Comparison of ENCODE assay signal across 15 mouse cellular contexts in genomic region chr3:82407432-82407831, GRCm38 (mm10). TPM values are rescaled to one million over a fixed set of nuclear protein-coding genes. Genes with fewer than 3 reads are reported as not detected.
DNase-seq lines count a peak whose midpoint lies in the region; ATAC-seq and TF ChIP-seq lines count a peak whose summit lies in the region.
"Had no signal": no experiment of that assay in that cellular context is flagged by ENCODE, and none has a peak within 500 bp of the region (broad histone marks: within the 10 kb centered on the region; RNA-seq: fewer than 3 reads in every experiment).

No protein-coding gene starts in this region.

- no peak overlapping the region for H3K27ac ChIP-seq in embryonic facial prominence, embryonic 14.5 days (replicated peaks; ENCODE audit: low read depth, low read length)
- no peak overlapping the region for H3K27ac ChIP-seq in embryonic facial prominence, embryonic 10.5 days (replicated peaks)
- peak overlapping the region; percentile 91 for H3K27ac ChIP-seq in layer of hippocampus, adult 2 months
- H3K27ac ChIP-seq in gastrocnemius, adult 2 months: no peak overlapping the region
- H3K27ac ChIP-seq: stomach, embryonic 15.5 days had no signal

- 57% methylated on average over 2 of the region's 2 CpGs for WGBS in embryonic facial prominence, embryonic 14.5 days
- WGBS in embryonic facial prominence, embryonic 10.5 days: 66% methylated on average over 2 of the region's 2 CpGs

- intact Hi-C loops in gastrocnemius, adult 2 months (cut with DNase I): no loop called here
- intact Hi-C loops in heart, postnatal 14 days (cut with DNase I): no loop called here

- DNase-seq in embryonic facial prominence, embryonic 14.5 days (ENCODE audit: low spot score): peak; percentile 14
- no peak for DNase-seq in embryonic facial prominence, embryonic 10.5 days (ENCODE audit: low spot score)
- peak; percentile 35 to 41 for DNase-seq in layer of hippocampus, adult 2 months (ENCODE audit: low spot score in 2 of 2)
- no peak for DNase-seq in layer of hippocampus, postnatal 36 days
- DNase-seq in Patski (ENCODE audit: low read depth, low spot score): no peak
- peak; percentile 31 to 40 for DNase-seq in cerebellum, postnatal 36 days
- DNase-seq in gastrocnemius, adult 2 months: no peak
- DNase-seq in heart, postnatal 14 days: no peak
- DNase-seq: gastrocnemius, postnatal 25 days; heart, postnatal 10 days; kidney, postnatal 25 days; liver had no signal

- H3K4me2 ChIP-seq in embryonic facial prominence, embryonic 14.5 days (ENCODE audit: low read depth, low read length): no peak overlapping the region
- H3K4me2 ChIP-seq: stomach, embryonic 15.5 days had no signal

- in situ Hi-C loops in Patski (cut with MboI; ENCODE audit: low pct_unique_long_range_greater_than_20kb): loop anchor here (5.0 kb wide), 1 partner anchor 315 kb away; no protein-coding TSS in a partner anchor

- no peaks in the 10 kb centered on the region for H3K27me3 ChIP-seq in embryonic facial prominence, embryonic 14.5 days (replicated peaks; ENCODE audit: control insufficient read depth, insufficient read depth, low read length)
- H3K27me3 ChIP-seq in embryonic facial prominence, embryonic 10.5 days (replicated peaks; ENCODE audit: low read depth, poor library complexity, severe bottlenecking): no peaks in the 10 kb centered on the region
- H3K27me3 ChIP-seq in Patski: peaks cover 27% of the 10 kb centered on the region
- H3K27me3 ChIP-seq: megakaryocyte, embryonic 14.5 days; stomach, embryonic 15.5 days had no signal

- CTCF ChIA-PET in Patski (lab: Charles Lee): no interaction called here

- no peak overlapping the region for H3K9ac ChIP-seq in embryonic facial prominence, embryonic 14.5 days (ENCODE audit: low read depth, low read length)
- H3K9ac ChIP-seq: stomach, embryonic 15.5 days had no signal

- no peak for ATAC-seq in embryonic facial prominence, embryonic 14.5 days (ENCODE audit: low read depth)
- no peak for ATAC-seq in Patski

- no peaks in the 10 kb centered on the region for H3K36me3 ChIP-seq in embryonic facial prominence, embryonic 14.5 days (ENCODE audit: control insufficient read depth, insufficient read depth, low read length)
- H3K36me3 ChIP-seq in embryonic facial prominence, embryonic 10.5 days (replicated peaks): no peaks in the 10 kb centered on the region
- H3K36me3 ChIP-seq: stomach, embryonic 15.5 days had no signal

- H3K4me3 ChIP-seq in embryonic facial prominence, embryonic 14.5 days (ENCODE audit: low read depth, low read length): no peak overlapping the region
- no peak overlapping the region for H3K4me3 ChIP-seq in embryonic facial prominence, embryonic 10.5 days
- H3K4me3 ChIP-seq in layer of hippocampus, adult 2 months: no peak overlapping the region
- H3K4me3 ChIP-seq in gastrocnemius, adult 2 months: no peak overlapping the region
- H3K4me3 ChIP-seq: erythroblast, embryonic 14.5 days; megakaryocyte, embryonic 14.5 days; stomach, embryonic 15.5 days had no signal

- H3K4me1 ChIP-seq in embryonic facial prominence, embryonic 14.5 days (ENCODE audit: control insufficient read depth, insufficient read depth, low read length): no peaks in the 10 kb centered on the region
- no peaks in the 10 kb centered on the region for H3K4me1 ChIP-seq in embryonic facial prominence, embryonic 10.5 days
- H3K4me1 ChIP-seq: megakaryocyte, embryonic 14.5 days; stomach, embryonic 15.5 days had no signal

- POLR2A ChIA-PET in Patski (lab: Charles Lee): no interaction called here

- peak; percentile 83 for TF ChIP-seq CTCF in layer of hippocampus, adult 2 months (conservative IDR thresholded peaks at IDR 0.05)
- TF ChIP-seq CTCF in Patski (IDR thresholded peaks at IDR 0.05): peak; percentile 61
- no peak; the same call in 1 of the 2 replicates for TF ChIP-seq CTCF in gastrocnemius, adult 2 months (IDR thresholded peaks at IDR 0.05)

- H3K9me3 ChIP-seq in embryonic facial prominence, embryonic 14.5 days (ENCODE audit: control insufficient read depth, low read length): no peaks in the 10 kb centered on the region
- H3K9me3 ChIP-seq in embryonic facial prominence, embryonic 10.5 days: no peaks in the 10 kb centered on the region
- H3K9me3 ChIP-seq: megakaryocyte, embryonic 14.5 days; stomach, embryonic 15.5 days had no signal

RNA-seq across cellular contexts. Expression of gene Map9, which starts 49.6 kb away (rescaled TPM):
- polyA plus RNA-seq in embryonic facial prominence, embryonic 14.5 days (2014; fragmentation: Nextera tagmentation; extraction: Ambion mirVana): 8.6 and 9.9 TPM in 2 replicates
- 7.1 and 8.5 TPM in 2 replicates for polyA plus RNA-seq in embryonic facial prominence, embryonic 10.5 days (2016; fragmentation: Nextera tagmentation; extraction: Ambion mirVana)
- total RNA-seq in layer of hippocampus, adult 2 months (2021): 10 to 100 TPM; 73.7 to 81.2 TPM
- 10 to 100 TPM; 74.1 to 80.9 TPM for total RNA-seq in layer of hippocampus, postnatal 36 days (2021)
- polyA plus RNA-seq in Patski (2021): 9.6 TPM
- 1 to 10 TPM; 1.8 to 2.7 TPM for total RNA-seq in gastrocnemius, adult 2 months (2021)
- 1 to 10 TPM; 1.8 TPM for total RNA-seq in heart, postnatal 14 days (2021)
- polyA plus RNA-seq: erythroblast, embryonic 14.5 days had no signal

Comparison
In these comparisons a context has a peak if more than half of its experiments do, and no peak if none do; other contexts are left out.
1. DNase-seq: peak in embryonic facial prominence, embryonic 14.5 days (single experiment), layer of hippocampus, adult 2 months (2 of 2) and cerebellum, postnatal 36 days (2 of 2); none in embryonic facial prominence, embryonic 10.5 days (single experiment), layer of hippocampus, postnatal 36 days (0 of 2), Patski (single experiment), gastrocnemius, adult 2 months (single experiment) and heart, postnatal 14 days (0 of 2).
2. RNA of gene Map9, which starts 49.6 kb away (total RNA-seq): 73.7 to 81.2 TPM in layer of hippocampus, adult 2 months and 74.1 to 80.9 TPM in layer of hippocampus, postnatal 36 days; 1.8 to 2.7 TPM in gastrocnemius, adult 2 months and 1.8 TPM in heart, postnatal 14 days; every median in the first group is over 10 times any median in the second.